Mouse (Mus musculus): ENCODE data around the gene Glod4.

DNA sequence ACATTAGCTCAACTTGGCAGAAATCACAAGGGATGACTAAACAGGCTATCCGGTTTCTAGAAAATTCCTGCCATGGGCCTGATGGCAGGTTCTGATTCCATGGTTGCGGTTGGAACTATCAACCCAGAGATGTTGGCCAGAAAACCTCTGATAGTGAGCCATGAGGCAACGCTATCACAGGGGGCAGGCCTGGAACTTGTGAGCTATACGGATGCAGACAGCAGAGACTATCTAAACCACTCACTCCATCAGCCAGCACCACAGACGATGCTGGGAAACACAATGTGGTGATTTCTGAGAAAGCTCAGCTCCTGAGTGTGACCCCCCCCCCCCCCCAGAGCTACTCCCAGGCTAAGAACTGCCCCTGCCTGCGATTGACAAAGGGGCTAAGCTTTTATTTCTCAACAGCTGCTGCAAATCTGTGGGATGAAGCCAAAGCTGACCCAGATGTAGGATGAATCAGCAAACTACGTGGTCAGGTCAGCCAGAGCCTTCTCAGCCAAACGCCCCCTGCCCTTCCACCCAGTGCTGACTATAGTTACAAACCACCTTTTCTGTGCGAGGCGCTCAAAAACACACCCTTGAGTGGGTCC lies 43.1 kb upstream of the Glod4 start:
- TF ChIP-seq CTCF (IDR thresholded peaks at IDR 0.05; ENCODE audit: borderline replicate concordance, insufficient read depth, low read length) = no peak
- TF ChIP-seq POLR2A (IDR thresholded peaks at IDR 0.05; ENCODE audit: low read depth, low read length) = no peak
